Mouse (Mus musculus) midbrain, embryonic 14.5 days (tissue): ENCODE data around the gene Gm8994. TPM values are rescaled to one million over a fixed set of nuclear protein-coding genes. Genes with fewer than 3 reads are reported as not detected.
A peak's percentile ranks its signal among the peaks of the same experiment; 100 is the strongest.
"Not testable (repeated sequence)": the region's sequence is repeated elsewhere in the genome, so short reads cannot be mapped to it uniquely, and the experiment has no call there.

Experiments
- ATAC-seq: fragments of 200-750 bp; cut with Nextera tagmentation; 2 replicates; pipeline ENCODE4 v1.8.0; 2017; ENCODE audit warnings: moderate number of reproducible peaks, moderate library complexity; ENCODE audit not compliant: low FRiP score, low TSS enrichment
- DNase-seq: peaks from one replicate; pipeline ENCODE4 v3.0.0-alpha.2; 2015
- H3K27ac ChIP-seq: fragments of 300-500 bp; sonication (generic); replicated peaks from 2 replicates; pipeline ENCODE4 v1.5.1; 2014; ENCODE audit warnings: mild to moderate bottlenecking, low read depth, low read length, moderate library complexity
- H3K27me3 ChIP-seq: fragments of 300-500 bp; sonication (generic); 2 replicates; pipeline ENCODE4 v1.6.1; 2014; ENCODE audit warnings: low read length, control low read depth, mixed read lengths; ENCODE audit not compliant: control insufficient read depth, insufficient read depth
- H3K36me3 ChIP-seq: fragments of 300-500 bp; sonication (generic); 2 replicates; pipeline ENCODE4 v1.6.1; 2014; ENCODE audit warnings: low read length, control low read depth; ENCODE audit not compliant: control insufficient read depth, insufficient read depth
- H3K4me1 ChIP-seq: fragments of 300-500 bp; sonication (generic); 2 replicates; pipeline ENCODE4 v1.6.1; 2014; ENCODE audit warnings: mild to moderate bottlenecking, antibody characterized with exemption, low read length, control low read depth; ENCODE audit not compliant: control insufficient read depth, insufficient read depth
- H3K4me2 ChIP-seq: fragments of 300-500 bp; sonication (generic); 2 replicates; pipeline ENCODE4 v1.6.1; 2014; ENCODE audit warnings: mild to moderate bottlenecking, low read length, moderate library complexity
- H3K4me3 ChIP-seq: fragments of 300-500 bp; sonication (generic); replicated peaks from 2 replicates; pipeline ENCODE4 v1.5.1; 2014; ENCODE audit warnings: low read depth, low read length
- H3K9ac ChIP-seq: fragments of 300-500 bp; sonication (generic); replicated peaks from 2 replicates; pipeline ENCODE4 v1.6.1; 2014; ENCODE audit warnings: mild to moderate bottlenecking, low read length, moderate library complexity
- H3K9me3 ChIP-seq: fragments of 300-500 bp; sonication (generic); 2 replicates; pipeline ENCODE4 v1.6.1; 2016; ENCODE audit warnings: low read length, control low read depth, mixed read lengths; ENCODE audit not compliant: control insufficient read depth
- WGBS: fragments of 180-500 bp; shearing (Covaris S2); extraction: QIAGEN DNeasy Blood & Tissue Kit; methylation state at CpG from one replicate; pipeline ENCODE4 v1.1.7; 2014; 5-methylcytosine and 5-hydroxymethylcytosine counted together
- polyA plus RNA-seq: library from polyadenylated mRNA; unstranded; fragments of >200 nt; fragmentation: Nextera tagmentation; extraction: Ambion mirVana; gene quantifications from 2 replicates; pipeline ENCODE4 v1.2.1, GENCODE M21; 2014

The Gm8994 gene
- polyA plus RNA-seq, 1 experiment from 2014 or later = not detected

GRCm38 (mm10) chr6:136296251-136296650 is 31.1 kb upstream of the Gm8994 start:
- H3K4me2 ChIP-seq = no peak overlapping the region
- no peak overlapping the region for H3K27ac ChIP-seq
- H3K4me3 ChIP-seq = no peak overlapping the region
- no peaks in the 10 kb centered on the region for H3K9me3 ChIP-seq
- WGBS = 89% methylated on average over 2 of the region's 2 CpGs
- no peak for ATAC-seq
- H3K4me1 ChIP-seq = no peaks in the 10 kb centered on the region
- no peak for DNase-seq
- no peak overlapping the region for H3K9ac ChIP-seq
- H3K36me3 ChIP-seq = no peaks in the 10 kb centered on the region
- no peaks in the 10 kb centered on the region for H3K27me3 ChIP-seq

GRCm38 (mm10) chr6:136303514-136303913 is 23.8 kb upstream of the Gm8994 start:
- Histone ChIP-seq H3K4me1 (no peaks in the 10 kb centered on the region), H3K9ac (no peak overlapping the region), H3K9me3 (no peaks in the 10 kb centered on the region), H3K27me3 (no peaks in the 10 kb centered on the region), H3K4me3 (no peak overlapping the region), H3K27ac (no peak overlapping the region), H3K4me2 (no peak overlapping the region), H3K36me3 (no peaks in the 10 kb centered on the region)
- ATAC-seq (no peak), DNase-seq (no peak)

- Histone ChIP-seq H3K36me3 (no peaks in the 10 kb centered on the region), H3K9me3 (no peaks in the 10 kb centered on the region), H3K4me3 (no peak overlapping the region), H3K9ac (no peak overlapping the region), H3K27me3 (no peaks in the 10 kb centered on the region), H3K4me2 (no peak overlapping the region), H3K4me1 (no peaks in the 10 kb centered on the region), H3K27ac (no peak overlapping the region)
- peak; percentile 52 for DNase-seq
- 58% methylated on average over 11 of the region's 11 CpGs for WGBS
- ATAC-seq = no peak
Measured at GRCm38 (mm10) chr6:136304369-136304988, 22.9 kb upstream of the Gm8994 start.

- Histone ChIP-seq H3K27me3 (no peaks in the 10 kb centered on the region), H3K4me3 (no peak overlapping the region), H3K9me3 (no peaks in the 10 kb centered on the region), H3K36me3 (no peaks in the 10 kb centered on the region), H3K4me1 (no peaks in the 10 kb centered on the region), H3K27ac (no peak overlapping the region), H3K4me2 (no peak overlapping the region), H3K9ac (no peak overlapping the region)
- ATAC-seq (no peak), DNase-seq (no peak)
- 95% methylated on average over 2 of the region's 2 CpGs for WGBS
Measured at GRCm38 (mm10) chr6:136309487-136309886, 17.9 kb upstream of the Gm8994 start.

- H3K9ac ChIP-seq, H3K4me3 ChIP-seq, H3K4me1 ChIP-seq, ATAC-seq, H3K36me3 ChIP-seq, H3K9me3 ChIP-seq, H3K4me2 ChIP-seq, H3K27ac ChIP-seq, H3K27me3 ChIP-seq, DNase-seq: not testable (repeated sequence)
- WGBS = 97% methylated on average over 26 of the region's 26 CpGs
Measured at GRCm38 (mm10) chr6:136328416-136328815, 1.1 kb downstream of the Gm8994 start.

GRCm38 (mm10) chr6:136340669-136341068 is 13.3 kb downstream of the Gm8994 start:
- DNase-seq = no peak
- 95% methylated on average over 5 of the region's 5 CpGs for WGBS
- Histone ChIP-seq H3K36me3 (no peaks in the 10 kb centered on the region), H3K4me1 (no peaks in the 10 kb centered on the region), H3K27ac (no peak overlapping the region), H3K9ac (no peak overlapping the region), H3K27me3 (no peaks in the 10 kb centered on the region), H3K9me3 (no peaks in the 10 kb centered on the region), H3K4me3 (no peak overlapping the region), H3K4me2 (no peak overlapping the region)
- no peak for ATAC-seq

GRCm38 (mm10) chr6:136341093-136341492 is 13.8 kb downstream of the Gm8994 start:
- Histone ChIP-seq H3K4me1 (no peaks in the 10 kb centered on the region), H3K27ac (no peak overlapping the region), H3K36me3 (no peaks in the 10 kb centered on the region), H3K4me2 (no peak overlapping the region), H3K9ac (no peak overlapping the region), H3K27me3 (no peaks in the 10 kb centered on the region), H3K9me3 (no peaks in the 10 kb centered on the region), H3K4me3 (no peak overlapping the region)
- ATAC-seq (no peak), DNase-seq (no peak)
- WGBS = 94% methylated on average over 1 of the region's 1 CpGs

GRCm38 (mm10) chr6:136343868-136344267 is 16.5 kb downstream of the Gm8994 start:
- Histone ChIP-seq H3K9ac (no peak overlapping the region), H3K4me3 (no peak overlapping the region), H3K27ac (no peak overlapping the region), H3K36me3 (no peaks in the 10 kb centered on the region), H3K4me2 (no peak overlapping the region), H3K4me1 (no peaks in the 10 kb centered on the region), H3K9me3 (no peaks in the 10 kb centered on the region), H3K27me3 (no peaks in the 10 kb centered on the region)
- 87% methylated on average over 7 of the region's 7 CpGs for WGBS
- DNase-seq (no peak), ATAC-seq (no peak)

- H3K27me3 ChIP-seq = no peaks in the 10 kb centered on the region
- no peaks in the 10 kb centered on the region for H3K4me1 ChIP-seq
- H3K9me3 ChIP-seq = no peaks in the 10 kb centered on the region
- no peak overlapping the region for H3K4me3 ChIP-seq
- no peak overlapping the region for H3K4me2 ChIP-seq
- H3K9ac ChIP-seq = no peak overlapping the region
- H3K36me3 ChIP-seq = no peaks in the 10 kb centered on the region
- no peak for DNase-seq
- WGBS = 92% methylated on average over 6 of the region's 6 CpGs
- no peak for ATAC-seq
- no peak overlapping the region for H3K27ac ChIP-seq
Measured at GRCm38 (mm10) chr6:136345034-136345433, 17.7 kb downstream of the Gm8994 start.
